Comparison of ENCODE assay signal across 20 mouse cellular contexts in genomic region chr5:26485726-26486125, GRCm38 (mm10).
DNase-seq lines count a peak whose midpoint lies in the region; ATAC-seq and TF ChIP-seq lines count a peak whose summit lies in the region.
"Had no signal": no experiment of that assay in that cellular context is flagged by ENCODE, and none has a peak within 500 bp of the region (broad histone marks: within the 10 kb centered on the region; RNA-seq: fewer than 3 reads in every experiment).

No protein-coding gene starts in this region.

- WGBS in kidney, embryonic 14.5 days, result 85% methylated on average over 2 of the region's 2 CpGs
- 72% methylated on average over 2 of the region's 2 CpGs for whole genome bisulfite sequencing in cerebellum, adult 2 months
- 89% methylated on average over 2 of the region's 2 CpGs for WGBS in forebrain, embryonic 15.5 days

- no peak overlapping the region for H3K4me2 ChIP-seq in kidney, embryonic 14.5 days (replicated peaks; ENCODE audit: low read depth, low read length)
- H3K4me2 ChIP-seq in forebrain, embryonic 15.5 days (replicated peaks), result no peak overlapping the region
- H3K4me2 ChIP-seq: limb, embryonic 13.5 days; midbrain, embryonic 13.5 days; neural tube, embryonic 13.5 days had no signal

- no peaks in the 10 kb centered on the region for H3K4me1 ChIP-seq in kidney, embryonic 14.5 days (ENCODE audit: control insufficient read depth, insufficient read depth, low read length)
- no peaks in the 10 kb centered on the region for H3K4me1 ChIP-seq in cerebellum, adult 2 months (ENCODE audit: control insufficient read depth, insufficient read depth, low read length)
- no peaks in the 10 kb centered on the region for H3K4me1 ChIP-seq in forebrain, embryonic 15.5 days
- H3K4me1 ChIP-seq: limb, embryonic 13.5 days; midbrain, embryonic 13.5 days; neural tube, embryonic 13.5 days had no signal

- no peaks in the 10 kb centered on the region for H3K9me3 ChIP-seq in kidney, embryonic 14.5 days (ENCODE audit: control insufficient read depth, low read length)
- H3K9me3 ChIP-seq in forebrain, embryonic 15.5 days, result no peaks in the 10 kb centered on the region
- H3K9me3 ChIP-seq: limb, embryonic 13.5 days; midbrain, embryonic 13.5 days; neural tube, embryonic 13.5 days had no signal

- H3K9ac ChIP-seq in kidney, embryonic 14.5 days (ENCODE audit: low read depth, low read length), result no peak overlapping the region
- no peak overlapping the region for H3K9ac ChIP-seq in forebrain, embryonic 15.5 days (replicated peaks)
- H3K9ac ChIP-seq: limb, embryonic 13.5 days; liver, embryonic 14.5 days; midbrain, embryonic 13.5 days; neural tube, embryonic 13.5 days had no signal

- no peaks in the 10 kb centered on the region for H3K27me3 ChIP-seq in kidney, embryonic 14.5 days (ENCODE audit: control insufficient read depth, insufficient read depth, low read length)
- H3K27me3 ChIP-seq in cerebellum, adult 2 months (ENCODE audit: control insufficient read depth, insufficient read depth, low read length), result no peaks in the 10 kb centered on the region
- H3K27me3 ChIP-seq in forebrain, embryonic 15.5 days, result no peaks in the 10 kb centered on the region
- H3K27me3 ChIP-seq: limb, embryonic 13.5 days; midbrain, embryonic 13.5 days; neural tube, embryonic 13.5 days had no signal

- no peak overlapping the region for H3K27ac ChIP-seq in kidney, embryonic 14.5 days (ENCODE audit: low read depth, low read length)
- no peak overlapping the region for H3K27ac ChIP-seq in cerebellum, adult 2 months (ENCODE audit: insufficient read depth, low read length)
- no peak overlapping the region for H3K27ac ChIP-seq in forebrain, embryonic 15.5 days (replicated peaks)
- H3K27ac ChIP-seq: limb, embryonic 13.5 days; liver, embryonic 14.5 days; midbrain, embryonic 13.5 days; neural tube, embryonic 13.5 days had no signal

- H3K36me3 ChIP-seq in kidney, embryonic 14.5 days (ENCODE audit: control insufficient read depth, insufficient read depth, low read length), result no peaks in the 10 kb centered on the region
- no peaks in the 10 kb centered on the region for H3K36me3 ChIP-seq in forebrain, embryonic 15.5 days
- H3K36me3 ChIP-seq: limb, embryonic 13.5 days; midbrain, embryonic 13.5 days; neural tube, embryonic 13.5 days had no signal

- no peak for TF ChIP-seq POLR2A in cerebellum, adult 2 months (IDR thresholded peaks at IDR 0.05; ENCODE audit: borderline replicate concordance, insufficient read depth, low read length)

- H3K4me3 ChIP-seq in kidney, embryonic 14.5 days (ENCODE audit: low read length), result no peak overlapping the region
- H3K4me3 ChIP-seq in cerebellum, adult 2 months (replicated peaks; ENCODE audit: insufficient read depth, low read depth, low read length), result no peak overlapping the region
- no peak overlapping the region for H3K4me3 ChIP-seq in forebrain, embryonic 15.5 days
- H3K4me3 ChIP-seq: limb, embryonic 13.5 days; midbrain, embryonic 13.5 days; neural tube, embryonic 13.5 days had no signal

- peak; percentile 48 for DNase-seq in kidney, adult 18-20 months
- peak; percentile 33 to 52 for DNase-seq in cerebellum, adult 2 months
- DNase-seq in cerebellum, postnatal 14 days, result peak; percentile 50 to 54
- DNase-seq in kidney, postnatal 25 days, result peak; percentile 51 to 75
- no peak for DNase-seq in embryo, embryonic 11 days
- DNase-seq in neural tube, embryonic 10.5 days (ENCODE audit: extremely low spot score, low spot score), result no peak
- DNase-seq: adrenal gland, postnatal 25 days; B cell, adult 2 months; heart, adult 11 months; heart, postnatal 36 days; layer of hippocampus, adult 9-11 months; thymus, postnatal 14 days had no signal

- no peak for TF ChIP-seq CTCF in cerebellum, adult 2 months (IDR thresholded peaks at IDR 0.05; ENCODE audit: borderline replicate concordance, insufficient read depth, low read depth, low read length)

- no peak for ATAC-seq in kidney, embryonic 14.5 days (ENCODE audit: low FRiP score, low TSS enrichment)
- no peak for ATAC-seq in forebrain, embryonic 15.5 days (replicated peaks)
- ATAC-seq: hindbrain, embryonic 16.5 days; intestine, postnatal 0 days; midbrain, embryonic 13.5 days had no signal

Comparison
In these comparisons a context has a peak if more than half of its experiments do, and no peak if none do; other contexts are left out.
1. DNase-seq: peak in kidney, adult 18-20 months (single experiment), cerebellum, adult 2 months (2 of 2), cerebellum, postnatal 14 days (2 of 2) and kidney, postnatal 25 days (2 of 2); none in embryo, embryonic 11 days (single experiment) and neural tube, embryonic 10.5 days (single experiment).